Mouse (Mus musculus) kidney, adult 18-20 months (tissue): ENCODE results near the gene Fam169b.

Source experiments
- DNase-seq: peaks from one replicate; pipeline ENCODE4 v3.0.0; 2021

Gene Fam169b

GRCm38 (mm10) chr7:68323051-68323450 is 49.4 kb downstream of the Fam169b start:
- no peak for DNase-seq

GRCm38 (mm10) chr7:68326190-68326722 is 52.6 kb downstream of the Fam169b start:
- no peak for DNase-seq

GRCm38 (mm10) chr7:68329000-68329399 is 55.4 kb downstream of the Fam169b start:
- no peak for DNase-seq

- no peak for DNase-seq
Measured at GRCm38 (mm10) chr7:68332799-68333198, 59.2 kb downstream of the Fam169b start.

GRCm38 (mm10) chr7:68337080-68337781 is 63.6 kb downstream of the Fam169b start:
- no peak for DNase-seq

GRCm38 (mm10) chr7:68338680-68339079 is 65.0 kb downstream of the Fam169b start:
- no peak for DNase-seq

GRCm38 (mm10) chr7:68344561-68344960 is 70.9 kb downstream of the Fam169b start:
- DNase-seq = no peak

GRCm38 (mm10) chr7:68345963-68346362 is 72.3 kb downstream of the Fam169b start:
- DNase-seq = no peak

GRCm38 (mm10) chr7:68355325-68356076 is 81.9 kb downstream of the Fam169b start:
- no peak for DNase-seq

- peak; percentile 67 for DNase-seq
Measured at GRCm38 (mm10) chr7:68357407-68357806, 83.8 kb downstream of the Fam169b start.

- DNase-seq = no peak
Measured at GRCm38 (mm10) chr7:68362609-68363008, 89.0 kb downstream of the Fam169b start.

- DNase-seq = no peak
Measured at GRCm38 (mm10) chr7:68365711-68366110, 92.1 kb downstream of the Fam169b start.

- DNase-seq = no peak
Measured at GRCm38 (mm10) chr7:68368948-68369347, 95.3 kb downstream of the Fam169b start.

- peak; percentile 80 for DNase-seq
Measured at GRCm38 (mm10) chr7:68369694-68370093, 96.1 kb downstream of the Fam169b start.

- DNase-seq = peak; percentile 62
Measured at GRCm38 (mm10) chr7:68374109-68374857, 100.6 kb downstream of the Fam169b start.

- no peak for DNase-seq
Measured at GRCm38 (mm10) chr7:68382187-68382586, 108.5 kb downstream of the Fam169b start.

GRCm38 (mm10) chr7:68386767-68387166 is 113.1 kb downstream of the Fam169b start:
- DNase-seq = no peak

GRCm38 (mm10) chr7:68395707-68396333 is 122.2 kb downstream of the Fam169b start:
- no peak for DNase-seq

GRCm38 (mm10) chr7:68400516-68400915 is 126.9 kb downstream of the Fam169b start:
- no peak for DNase-seq

GRCm38 (mm10) chr7:68408611-68409010 is 135.0 kb downstream of the Fam169b start:
- no peak for DNase-seq
